Mouse (Mus musculus): ENCODE results near the gene Il7r.

GRCm38 (mm10) chr15:9492077-9492476 lies 37.9 kb downstream of the Il7r start:
- TF ChIP-seq FLI1 (IDR thresholded peaks at IDR 0.05; ENCODE audit: low read length): no peak
- TF ChIP-seq GATA1 (IDR thresholded peaks at IDR 0.05; ENCODE audit: borderline replicate concordance, low read length): no peak
